Mouse (Mus musculus) activated CD4-positive, CD25-positive, alpha-beta regulatory T cell, adult 4 months (primary cell): ENCODE data around the gene Serac1. TPM values are rescaled to one million over a fixed set of nuclear protein-coding genes. Genes with fewer than 3 reads are reported as not detected.

Source experiments
- ATAC-seq: one replicate; pipeline ENCODE4 v1.8.0; 2017
- polyA plus RNA-seq, 2 experiments: library from polyadenylated mRNA; unstranded; fragments of 100-300 nt; shearing (Covaris generic); gene quantifications; one replicate each; pipeline ENCODE4 v1.2.1; 2017

Serac1 gene
- polyA plus RNA-seq, 2 experiments from 2014 or later: 1.8 to 2.0 TPM

GRCm38 (mm10) chr17:6002563-6002962 is 77.0 kb downstream of the Serac1 start:
- no peak for ATAC-seq

GRCm38 (mm10) chr17:6001836-6002235 is 77.7 kb downstream of the Serac1 start:
- ATAC-seq: no peak

- ATAC-seq: no peak
These were observed 78.2 kb downstream of the Serac1 start for GRCm38 (mm10) chr17:6001389-6001788.

GRCm38 (mm10) chr17:6000864-6001319 is 78.6 kb downstream of the Serac1 start:
- no peak for ATAC-seq

GRCm38 (mm10) chr17:5999039-5999543 is 80.5 kb downstream of the Serac1 start:
- no peak for ATAC-seq

- no peak for ATAC-seq
These were observed 81.4 kb downstream of the Serac1 start for GRCm38 (mm10) chr17:5998235-5998500.

- no peak for ATAC-seq
These were observed 81.9 kb downstream of the Serac1 start for GRCm38 (mm10) chr17:5997380-5998234.

GRCm38 (mm10) chr17:5996589-5996988 is 83.0 kb downstream of the Serac1 start:
- ATAC-seq: no peak

- no peak for ATAC-seq
These were observed 84.9 kb downstream of the Serac1 start for GRCm38 (mm10) chr17:5994606-5995005.

GRCm38 (mm10) chr17:5993581-5994260 is 85.8 kb downstream of the Serac1 start:
- no peak for ATAC-seq

- no peak for ATAC-seq
These were observed 86.5 kb downstream of the Serac1 start for GRCm38 (mm10) chr17:5992866-5993580.

Other genes with a start within 250 kb of the Serac1 start
- 1 to 10 TPM; 4.8 to 7.7 TPM for gene Snx9, start 238.4 kb downstream of the Serac1 start, polyA plus RNA-seq
- 10 to 100 TPM; 12.6 to 13.3 TPM for gene Synj2, start 138.5 kb downstream of the Serac1 start, polyA plus RNA-seq
- 100 to 1,000 TPM in 1 of 2 experiments, 10 to 100 TPM in 1; 96.4 to 102 TPM for gene Gtf2h5, start within 50 bp of the Serac1 start, polyA plus RNA-seq
- gene Tulp4, start 26.7 kb upstream of the Serac1 start, polyA plus RNA-seq: 10 to 100 TPM; 29.5 to 46.5 TPM
- 10 to 100 TPM; 13.4 to 20.5 TPM for gene Tmem181a, start 177.1 kb upstream of the Serac1 start, polyA plus RNA-seq
- 1 to 10 TPM; 7.5 to 8.5 TPM for gene Dynlt1a, start 237.8 kb upstream of the Serac1 start, polyA plus RNA-seq